Mouse (Mus musculus) Muller cell, postnatal 12 days (primary cell): ENCODE measurements around the gene Plekha6.

Experiments used
- DNase-seq: peaks from one replicate; pipeline ENCODE4 v3.0.0-alpha.2; 2015; ENCODE audit errors: inconsistent ontology term

Gene Plekha6

GRCm38 (mm10) chr1:133163820-133164431 lies at the start of gene Plekha6:
Plekha6 (plus strand) TSS chr1:133164210.
- DNase-seq = peak; percentile 47

GRCm38 (mm10) chr1:133116108-133116507 lies 47.9 kb upstream of the Plekha6 start:
- no peak for DNase-seq

- peak; percentile 4 for DNase-seq
These were observed 45.9 kb upstream of the Plekha6 start for GRCm38 (mm10) chr1:133118127-133118526.

GRCm38 (mm10) chr1:133118844-133119243 lies 45.2 kb upstream of the Plekha6 start:
- no peak for DNase-seq

- DNase-seq = no peak
These were observed 43.9 kb upstream of the Plekha6 start for GRCm38 (mm10) chr1:133119931-133120712.

GRCm38 (mm10) chr1:133121246-133121645 lies 42.8 kb upstream of the Plekha6 start:
- DNase-seq = no peak

GRCm38 (mm10) chr1:133124137-133124536 lies 39.9 kb upstream of the Plekha6 start:
- no peak for DNase-seq

- no peak for DNase-seq
These were observed 38.2 kb upstream of the Plekha6 start for GRCm38 (mm10) chr1:133125640-133126364.

- DNase-seq = no peak
These were observed 37.7 kb upstream of the Plekha6 start for GRCm38 (mm10) chr1:133126365-133126740.

- DNase-seq = no peak
These were observed 36.7 kb upstream of the Plekha6 start for GRCm38 (mm10) chr1:133127328-133127727.

GRCm38 (mm10) chr1:133129471-133130221 lies 34.4 kb upstream of the Plekha6 start:
- DNase-seq = peak; percentile 11

GRCm38 (mm10) chr1:133130638-133131560 lies 33.1 kb upstream of the Plekha6 start, which contains the start of gene Ppp1r15b:
Ppp1r15b (plus strand) TSS chr1:133131143.
- peak; percentile 99 for DNase-seq

- DNase-seq = no peak
These were observed 32.5 kb upstream of the Plekha6 start for GRCm38 (mm10) chr1:133131561-133131905.

GRCm38 (mm10) chr1:133131936-133132335 lies 32.1 kb upstream of the Plekha6 start:
- DNase-seq = peak; percentile 36

- peak; percentile 12 for DNase-seq
These were observed 31.4 kb upstream of the Plekha6 start for GRCm38 (mm10) chr1:133132388-133133326.

- peak; percentile 38 for DNase-seq
These were observed 30.6 kb upstream of the Plekha6 start for GRCm38 (mm10) chr1:133133425-133133824.

- peak; percentile 54 for DNase-seq
These were observed 29.9 kb upstream of the Plekha6 start for GRCm38 (mm10) chr1:133134071-133134470.

- DNase-seq = peak; percentile 1
These were observed 29.1 kb upstream of the Plekha6 start for GRCm38 (mm10) chr1:133134881-133135280.

- DNase-seq = no peak
These were observed 28.2 kb upstream of the Plekha6 start for GRCm38 (mm10) chr1:133135808-133136207.

- no peak for DNase-seq
These were observed 25.6 kb upstream of the Plekha6 start for GRCm38 (mm10) chr1:133138401-133138800.
